Mouse (Mus musculus) thymus, adult 2 months (tissue): Measurements from ENCODE around the gene Yars.

ENCODE experiments used
- CTCF ChIP-seq: fragments of 200-500 bp; IDR thresholded peaks from 2 replicates; pipeline ENCODE4 v1.5.1; 2012; ENCODE audit warnings: mild to moderate bottlenecking, control low read depth, low read length, moderate library complexity, borderline replicate concordance; ENCODE audit not compliant: control insufficient read depth, poor library complexity, insufficient read depth; ENCODE audit errors: extremely low read depth
- POLR2A ChIP-seq: fragments of 200-500 bp; IDR thresholded peaks from 2 replicates; pipeline ENCODE4 v1.6.1; 2012; ENCODE audit warnings: mild to moderate bottlenecking, low read length, control low read depth, moderate library complexity; ENCODE audit not compliant: control insufficient read depth, poor library complexity, insufficient read depth; ENCODE audit errors: extremely low read depth

GRCm38 (mm10) chr4:129239075-129239474, 49.5 kb downstream of the Yars start:
- TF ChIP-seq CTCF (no peak), POLR2A (no peak)
